Mouse (Mus musculus) embryonic facial prominence, embryonic 15.5 days (tissue): ENCODE measurements at regions not wholly inside any gene's neighbourhood (a gene's known extent, or its start where the extent isn't known, plus 50 kb on each side); places are given as distances from the start of the nearest gene placed in this dataset.

Experiments used
- ATAC-seq: fragments of 200-750 bp; cut with Nextera tagmentation; 2 replicates; pipeline ENCODE4 v1.8.0; 2017; ENCODE audit warnings: low read depth, moderate TSS enrichment; ENCODE audit not compliant: insufficient number of reproducible peaks, low FRiP score, low TSS enrichment
- H3K27ac ChIP-seq: fragments of 300-500 bp; sonication (generic); replicated peaks from 2 replicates; pipeline ENCODE4 v1.5.1; 2015; ENCODE audit warnings: mild to moderate bottlenecking, inconsistent platforms
- H3K27me3 ChIP-seq: fragments of 300-500 bp; sonication (generic); 2 replicates; pipeline ENCODE4 v1.6.1; 2015; ENCODE audit warnings: inconsistent platforms
- H3K36me3 ChIP-seq: fragments of 300-500 bp; sonication (generic); 2 replicates; pipeline ENCODE4 v1.6.1; 2015; ENCODE audit warnings: mild to moderate bottlenecking, inconsistent platforms
- H3K4me1 ChIP-seq: fragments of 300-500 bp; sonication (generic); 2 replicates; pipeline ENCODE4 v1.6.1; 2015; ENCODE audit warnings: inconsistent platforms
- H3K4me2 ChIP-seq: fragments of 300-500 bp; sonication (generic); replicated peaks from 2 replicates; pipeline ENCODE4 v1.6.1; 2015; ENCODE audit warnings: mild to moderate bottlenecking, inconsistent platforms
- H3K4me3 ChIP-seq: fragments of 300-500 bp; sonication (generic); replicated peaks from 2 replicates; pipeline ENCODE4 v1.5.1; 2015; ENCODE audit warnings: mild to moderate bottlenecking, inconsistent platforms
- H3K9ac ChIP-seq: fragments of 300-500 bp; sonication (generic); 2 replicates; pipeline ENCODE4 v1.6.1; 2015; ENCODE audit warnings: inconsistent platforms
- H3K9me3 ChIP-seq: fragments of 300-500 bp; sonication (generic); replicated peaks from 2 replicates; pipeline ENCODE4 v1.6.1; 2016; ENCODE audit warnings: inconsistent platforms
- WGBS: fragments of 180-500 bp; shearing (Covaris S2); methylation state at CpG from one replicate; pipeline ENCODE4 v1.1.7; 2015; 5-methylcytosine and 5-hydroxymethylcytosine counted together

GRCm38 (mm10) chr7:136180996-136181395 lies 464.8 kb upstream of the Mki67 start:
- no peaks in the 10 kb centered on the region for H3K36me3 ChIP-seq
- no peaks in the 10 kb centered on the region for H3K9me3 ChIP-seq
- no peak for ATAC-seq
- H3K4me2 ChIP-seq = no peak overlapping the region
- no peaks in the 10 kb centered on the region for H3K27me3 ChIP-seq
- no peak overlapping the region for H3K9ac ChIP-seq
- H3K4me1 ChIP-seq = peaks cover 19% of the 10 kb centered on the region
- WGBS = 36% methylated on average over 6 of the region's 6 CpGs
- no peak overlapping the region for H3K27ac ChIP-seq
- H3K4me3 ChIP-seq = no peak overlapping the region

DNA sequence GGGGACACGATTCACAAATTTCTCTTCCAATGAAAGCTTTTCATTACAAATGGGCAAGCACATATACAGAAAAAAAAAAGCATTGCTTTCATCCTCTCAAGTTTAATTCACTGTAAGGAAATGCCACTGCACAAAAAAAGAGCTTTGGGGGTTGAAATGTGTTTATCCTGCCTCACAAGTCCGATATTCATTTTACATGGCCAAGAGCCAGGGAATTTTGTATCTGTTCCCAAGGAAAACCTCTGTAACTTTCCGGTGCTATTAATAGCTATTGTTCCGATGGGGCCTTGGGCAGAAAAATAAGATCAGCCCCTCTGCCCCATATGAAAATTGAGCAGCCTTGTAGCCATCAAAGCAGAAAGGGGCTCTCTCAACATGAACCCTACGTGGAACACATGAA lies 465.9 kb upstream of the Mki67 start:
- WGBS = 40% methylated on average over 5 of the region's 5 CpGs
- Histone ChIP-seq H3K4me3 (no peak overlapping the region), H3K9ac (no peak overlapping the region), H3K27ac (no peak overlapping the region), H3K4me2 (no peak overlapping the region), H3K9me3 (no peaks in the 10 kb centered on the region), H3K4me1 (peaks cover 19% of the 10 kb centered on the region), H3K36me3 (no peaks in the 10 kb centered on the region), H3K27me3 (no peaks in the 10 kb centered on the region)
- no peak for ATAC-seq

DNA sequence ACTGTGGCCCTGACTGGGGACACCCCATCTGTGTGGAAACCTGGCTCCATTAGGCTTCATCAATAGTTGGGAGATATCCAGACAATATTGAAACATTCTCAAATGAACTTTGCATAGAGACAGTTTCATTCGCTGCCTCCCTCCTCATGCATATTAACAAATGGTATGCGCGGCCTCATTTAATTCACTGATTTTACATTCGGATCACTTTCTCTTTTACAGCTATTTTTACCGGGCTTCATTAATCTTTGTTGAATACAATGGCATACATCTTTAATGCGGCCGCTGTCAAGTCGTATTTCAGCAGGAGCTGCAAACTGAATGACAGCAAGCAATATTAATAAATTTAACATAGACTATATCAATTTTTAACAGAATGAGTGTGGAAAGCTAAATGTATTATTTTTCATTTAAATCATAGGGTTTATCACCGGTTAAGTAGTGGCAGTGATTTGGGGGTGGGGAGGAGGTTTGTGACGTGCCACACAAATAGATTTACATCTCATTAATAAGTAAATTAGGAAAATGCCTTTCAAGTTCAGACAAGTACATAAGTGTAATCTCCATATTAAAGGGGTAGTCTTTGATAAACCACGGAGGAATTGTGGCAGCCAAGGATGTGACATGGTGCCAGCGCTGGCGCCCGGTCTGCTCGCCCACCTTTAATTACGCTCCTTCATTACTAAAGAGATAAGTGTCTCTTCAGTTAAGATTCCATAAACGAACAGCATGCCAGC lies 480.4 kb upstream of the Mki67 start:
- Histone ChIP-seq H3K4me1 (no peaks in the 10 kb centered on the region), H3K27me3 (no peaks in the 10 kb centered on the region), H3K4me2 (no peak overlapping the region), H3K36me3 (no peaks in the 10 kb centered on the region), H3K9me3 (no peaks in the 10 kb centered on the region), H3K9ac (no peak overlapping the region), H3K27ac (no peak overlapping the region), H3K4me3 (no peak overlapping the region)
- 83% methylated on average over 17 of the region's 17 CpGs for WGBS
- ATAC-seq = no peak

DNA sequence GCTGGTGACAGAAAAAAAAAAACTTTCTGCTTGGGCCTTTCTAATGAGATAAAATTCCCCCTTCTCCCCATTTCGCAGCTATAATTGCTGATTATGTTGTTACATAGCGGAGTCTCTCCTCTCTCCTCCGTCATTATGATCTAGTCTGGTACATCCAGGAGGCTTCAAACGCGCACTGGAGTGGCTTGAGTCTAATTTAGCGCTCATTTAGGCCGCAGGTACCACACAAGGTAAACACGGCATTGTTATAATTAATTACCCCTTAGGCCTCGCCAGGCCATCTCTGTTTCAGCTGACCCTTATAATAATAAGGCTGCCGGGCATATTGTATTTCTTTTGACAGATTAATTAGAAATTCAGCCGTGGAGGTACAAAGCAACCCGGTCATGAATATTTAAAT lies 492.7 kb upstream of the Mki67 start:
- Histone ChIP-seq H3K9me3 (no peaks in the 10 kb centered on the region), H3K4me2 (no peak overlapping the region), H3K36me3 (no peaks in the 10 kb centered on the region), H3K27me3 (peaks cover 9% of the 10 kb centered on the region; the same call in 1 of the 2 replicates), H3K4me3 (no peak overlapping the region), H3K9ac (no peak overlapping the region), H3K27ac (no peak overlapping the region), H3K4me1 (peaks cover 28% of the 10 kb centered on the region)
- ATAC-seq = no peak
- 76% methylated on average over 12 of the region's 12 CpGs for WGBS

DNA sequence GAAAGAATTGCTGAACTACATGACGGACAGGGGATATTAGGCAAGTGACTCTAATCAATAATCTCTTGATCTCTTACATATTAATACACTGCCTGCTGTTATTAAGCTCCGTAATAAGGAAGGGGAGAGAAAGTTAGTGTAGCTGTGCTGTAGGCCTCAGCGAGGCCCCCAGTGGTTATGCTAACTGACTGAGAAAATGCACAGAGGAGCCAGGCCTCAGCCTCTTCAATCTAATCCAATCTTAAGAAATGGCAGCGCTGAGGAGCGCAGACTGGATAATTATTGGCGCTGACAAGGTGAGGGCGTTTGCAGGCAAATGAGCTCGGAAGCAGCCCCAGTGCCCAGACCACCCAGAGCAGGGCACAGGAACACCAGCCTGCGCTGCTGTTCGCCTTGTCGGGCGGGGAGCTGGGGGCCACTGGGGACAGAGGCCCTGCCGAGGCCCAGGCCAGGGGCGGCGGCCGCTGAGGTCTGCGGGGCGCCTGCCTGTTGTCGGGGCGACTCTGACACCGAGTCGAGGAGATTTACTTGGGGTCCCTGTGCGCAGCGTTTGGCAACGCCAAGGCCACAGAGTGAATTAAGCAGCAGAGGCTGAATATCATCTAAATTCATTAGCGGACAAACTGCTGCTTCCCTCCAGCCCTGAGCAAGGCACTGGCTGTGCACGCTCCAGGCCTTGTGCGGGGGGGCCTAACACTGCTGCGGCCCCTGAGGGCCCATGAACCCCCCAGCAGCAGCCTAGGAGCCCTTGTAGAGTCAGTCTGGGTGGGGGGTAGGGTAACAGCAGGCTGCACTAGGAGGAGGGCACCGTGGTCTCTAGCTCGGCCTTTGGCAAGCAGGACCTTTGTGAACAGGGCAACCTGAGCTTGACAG lies 493.4 kb upstream of the Mki67 start:
- Histone ChIP-seq H3K27ac (no peak overlapping the region), H3K4me3 (no peak overlapping the region), H3K4me2 (no peak overlapping the region; the same call in 1 of the 2 replicates), H3K4me1 (peaks cover 34% of the 10 kb centered on the region), H3K27me3 (peaks cover 9% of the 10 kb centered on the region; the same call in 1 of the 2 replicates), H3K9me3 (no peaks in the 10 kb centered on the region), H3K36me3 (no peaks in the 10 kb centered on the region), H3K9ac (no peak overlapping the region)
- WGBS = 35% methylated on average over 31 of the region's 31 CpGs
- no peak for ATAC-seq

GRCm38 (mm10) chr7:136212492-136212891 lies 496.3 kb upstream of the Mki67 start:
- Histone ChIP-seq H3K36me3 (no peaks in the 10 kb centered on the region), H3K9me3 (no peaks in the 10 kb centered on the region), H3K4me2 (no peak overlapping the region), H3K27me3 (peaks cover 17% of the 10 kb centered on the region), H3K4me1 (peaks cover 39% of the 10 kb centered on the region), H3K9ac (no peak overlapping the region), H3K27ac (peak overlapping the region; percentile 35), H3K4me3 (no peak overlapping the region)
- 31% methylated on average over 8 of the region's 8 CpGs for WGBS
- ATAC-seq = no peak

- H3K4me3 ChIP-seq = no peak overlapping the region
- 0 out of 2 replicates have a peak overlapping the region, but pooled peaks have one; percentile 17 for H3K4me2 ChIP-seq
- ATAC-seq = peak; percentile 76
- H3K9me3 ChIP-seq = no peaks in the 10 kb centered on the region
- WGBS = 19% methylated on average over 11 of the region's 11 CpGs
- peaks cover 22% of the 10 kb centered on the region for H3K27me3 ChIP-seq
- peaks cover 39% of the 10 kb centered on the region for H3K4me1 ChIP-seq
- H3K9ac ChIP-seq = no peak overlapping the region
- no peaks in the 10 kb centered on the region for H3K36me3 ChIP-seq
- H3K27ac ChIP-seq = peak overlapping the region; percentile 81
Measured at GRCm38 (mm10) chr7:136213057-136213961, 497.1 kb upstream of the Mki67 start.

GRCm38 (mm10) chr7:136213962-136214308 lies 497.8 kb upstream of the Mki67 start:
- peaks cover 23% of the 10 kb centered on the region for H3K27me3 ChIP-seq
- no peaks in the 10 kb centered on the region for H3K36me3 ChIP-seq
- WGBS = 40% methylated on average over 3 of the region's 3 CpGs
- H3K4me1 ChIP-seq = peaks cover 39% of the 10 kb centered on the region
- no peak for ATAC-seq
- no peak overlapping the region for H3K9ac ChIP-seq
- H3K27ac ChIP-seq = peak overlapping the region; percentile 76
- no peak overlapping the region for H3K4me2 ChIP-seq
- no peaks in the 10 kb centered on the region for H3K9me3 ChIP-seq
- no peak overlapping the region for H3K4me3 ChIP-seq

DNA sequence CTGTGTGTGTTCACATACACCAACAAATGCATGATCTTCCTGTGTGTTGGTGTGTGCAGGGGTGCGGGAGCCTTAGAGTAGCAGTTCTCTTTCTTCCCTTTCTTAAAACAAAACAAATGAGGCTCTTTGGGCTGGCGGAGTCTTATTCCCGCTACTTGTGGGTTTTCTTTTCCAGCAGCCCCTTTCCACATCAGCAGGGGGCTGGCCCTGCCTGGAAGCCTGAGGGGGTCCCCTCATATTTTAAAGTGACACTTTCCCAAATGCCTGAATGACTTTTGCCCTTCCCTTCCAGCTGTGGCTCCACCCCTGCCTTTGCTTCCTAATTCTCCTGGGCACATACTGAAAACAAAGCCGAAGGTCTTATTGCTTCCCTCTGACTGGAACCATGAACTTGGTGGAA lies 498.3 kb upstream of the Mki67 start:
- peak overlapping the region; percentile 76 for H3K27ac ChIP-seq
- no peaks in the 10 kb centered on the region for H3K36me3 ChIP-seq
- ATAC-seq = no peak
- no peaks in the 10 kb centered on the region for H3K9me3 ChIP-seq
- peaks cover 38% of the 10 kb centered on the region for H3K4me1 ChIP-seq
- H3K4me2 ChIP-seq = no peak overlapping the region
- no peak overlapping the region for H3K4me3 ChIP-seq
- H3K27me3 ChIP-seq = peaks cover 22% of the 10 kb centered on the region
- H3K9ac ChIP-seq = no peak overlapping the region
- 33% methylated on average over 4 of the region's 4 CpGs for WGBS

- H3K36me3 ChIP-seq = no peaks in the 10 kb centered on the region
- no peak overlapping the region for H3K9ac ChIP-seq
- H3K27me3 ChIP-seq = peaks cover 14% of the 10 kb centered on the region
- no peak overlapping the region for H3K27ac ChIP-seq
- peaks cover 39% of the 10 kb centered on the region for H3K4me1 ChIP-seq
- H3K4me2 ChIP-seq = no peak overlapping the region
- no peak for ATAC-seq
- no peak overlapping the region for H3K4me3 ChIP-seq
- no peaks in the 10 kb centered on the region for H3K9me3 ChIP-seq
Measured at GRCm38 (mm10) chr7:136216734-136217133, 500.6 kb upstream of the Mki67 start.
